Mouse (Mus musculus): ENCODE measurements around the gene Fundc1. TPM values are rescaled to one million over a fixed set of nuclear protein-coding genes. Genes with fewer than 3 reads are reported as not detected.

The Fundc1 gene
- total and polyA plus RNA-seq, 3 experiments = 10.6 to 47.3 (median 34.3) TPM

GRCm38 (mm10) chrX:17544860-17545492, 27.1 kb downstream of the Fundc1 start:
- H3K4me1 ChIP-seq (ENCODE audit: control insufficient read depth in 1 of 2, insufficient read depth in 2 of 2) = peaks cover 5% of the 10 kb centered on the region in 2 experiments; a peak in 1 of 4 replicates
- DNase-seq (ENCODE audit: extremely low read depth) = no peak
- H3K27ac ChIP-seq (ENCODE audit: insufficient read depth, low read depth) = no peak overlapping the region
- no peak overlapping the region for H3K9ac ChIP-seq (ENCODE audit: insufficient read depth, low read depth)
- in situ Hi-C loops (cut with MboI; ENCODE audit: low pct_ligation_motif_present, low pct_unique_long_range_greater_than_20kb, low sequenced_read_pairs) = no loop called here
- no peaks in the 10 kb centered on the region for H3K36me3 ChIP-seq (replicated peaks in 1 of 2; ENCODE audit: control insufficient read depth in 1 of 2, insufficient read depth in 1 of 2, low read length in 1 of 2)
- H3K27me3 ChIP-seq (replicated peaks) = no peaks in the 10 kb centered on the region
- no peaks in the 10 kb centered on the region for H3K79me2 ChIP-seq (replicated peaks; ENCODE audit: control insufficient read depth, extremely low read depth, insufficient read depth, poor library complexity, severe bottlenecking)
- TF ChIP-seq MXI1 (IDR thresholded peaks at IDR 0.05; ENCODE audit: low read depth, low read length) (no peak), KAT2A (IDR thresholded peaks at IDR 0.05; ENCODE audit: insufficient replicate concordance, low read length) (no peak), MEF2A (IDR thresholded peaks at IDR 0.05; ENCODE audit: borderline replicate concordance, low read depth, low read length) (no peak), POLR2A (IDR thresholded peaks at IDR 0.05; ENCODE audit: low read depth, low read length) (no peak), JUND (conservative IDR thresholded peaks at IDR 0.05; ENCODE audit: low read depth, low read length) (no peak), TCF12 (IDR thresholded peaks at IDR 0.05; ENCODE audit: low read depth, low read length) (no peak), MAX (IDR thresholded peaks at IDR 0.05; ENCODE audit: low read length) (no peak), USF1 (IDR thresholded peaks at IDR 0.05; ENCODE audit: low read depth, low read length) (no peak), SMC3 (IDR thresholded peaks at IDR 0.05; ENCODE audit: low read depth, low read length) (no peak), NELFE (IDR thresholded peaks at IDR 0.05; ENCODE audit: low read depth, low read length) (no peak), CHD2 (IDR thresholded peaks at IDR 0.05; ENCODE audit: low read length) (no peak), POLR2AphosphoS2 (IDR thresholded peaks at IDR 0.05; ENCODE audit: low read depth, low read length) (no peak), HCFC1 (IDR thresholded peaks at IDR 0.05; ENCODE audit: low read depth, low read length) (no peak), ZKSCAN1 (IDR thresholded peaks at IDR 0.05; ENCODE audit: borderline replicate concordance, low read depth, low read length) (no peak), E2F4 (IDR thresholded peaks at IDR 0.05; ENCODE audit: insufficient replicate concordance, low read depth, low read length) (no peak), MYC (IDR thresholded peaks at IDR 0.05; ENCODE audit: low read depth, low read length) (no peak), ZMIZ1 (IDR thresholded peaks at IDR 0.05; ENCODE audit: low read depth, low read length) (no peak), USF2 (conservative IDR thresholded peaks at IDR 0.05; ENCODE audit: low read depth, low read length) (no peak), SIN3A (IDR thresholded peaks at IDR 0.05; ENCODE audit: low read length) (no peak), UBTF (IDR thresholded peaks at IDR 0.05; ENCODE audit: low read depth, low read length) (no peak)
- no peaks in the 10 kb centered on the region for H3K9me3 ChIP-seq (replicated peaks; ENCODE audit: low read length)
- dilution Hi-C loops (cut with MboI; ENCODE audit: extremely low pct_ligation_motif_present, extremely low pct_unique_long_range_greater_than_20kb, low sequenced_read_pairs) = no loop called here
- H3K4me3 ChIP-seq (replicated peaks in 1 of 3; ENCODE audit: low read depth in 2 of 3, low read length in 2 of 3, poor library complexity in 1 of 3) = no peak overlapping the region
- H3K4me2 ChIP-seq (ENCODE audit: insufficient read depth, low read depth, poor library complexity, severe bottlenecking) = no peak overlapping the region

GRCm38 (mm10) chrX:17537701-17538100, 34.4 kb downstream of the Fundc1 start:
- dilution Hi-C loops (cut with MboI; ENCODE audit: extremely low pct_ligation_motif_present, extremely low pct_unique_long_range_greater_than_20kb, low sequenced_read_pairs) = no loop called here
- Histone ChIP-seq H3K4me2 (ENCODE audit: insufficient read depth, low read depth, poor library complexity, severe bottlenecking) (no peak overlapping the region), H3K4me3 (replicated peaks in 1 of 3; ENCODE audit: low read depth in 2 of 3, low read length in 2 of 3, poor library complexity in 1 of 3) (no peak overlapping the region), H3K4me1 (ENCODE audit: control insufficient read depth in 1 of 2, insufficient read depth in 2 of 2) (no peaks in the 10 kb centered on the region), H3K79me2 (replicated peaks; ENCODE audit: control insufficient read depth, extremely low read depth, insufficient read depth, poor library complexity, severe bottlenecking) (no peaks in the 10 kb centered on the region), H3K27me3 (replicated peaks) (no peaks in the 10 kb centered on the region), H3K36me3 (replicated peaks in 1 of 2; ENCODE audit: control insufficient read depth in 1 of 2, insufficient read depth in 1 of 2, low read length in 1 of 2) (no peaks in the 10 kb centered on the region), H3K9ac (ENCODE audit: insufficient read depth, low read depth) (no peak overlapping the region), H3K9me3 (replicated peaks; ENCODE audit: low read length) (no peaks in the 10 kb centered on the region), H3K27ac (ENCODE audit: insufficient read depth, low read depth) (no peak overlapping the region)
- DNase-seq (ENCODE audit: extremely low read depth) = no peak
- TF ChIP-seq E2F4 (IDR thresholded peaks at IDR 0.05; ENCODE audit: insufficient replicate concordance, low read depth, low read length) = no peak
- no peak for TF ChIP-seq UBTF (IDR thresholded peaks at IDR 0.05; ENCODE audit: low read depth, low read length)
- TF ChIP-seq JUN (IDR thresholded peaks at IDR 0.05; ENCODE audit: insufficient read depth, low read depth, low read length) = no peak
- no peak for TF ChIP-seq POLR2A (IDR thresholded peaks at IDR 0.05; ENCODE audit: low read depth, low read length)
- TF ChIP-seq USF1 (IDR thresholded peaks at IDR 0.05; ENCODE audit: low read depth, low read length) = no peak
- in situ Hi-C loops (cut with MboI; ENCODE audit: low pct_ligation_motif_present, low pct_unique_long_range_greater_than_20kb, low sequenced_read_pairs) = no loop called here

All from CH12.LX (cell line).